Mouse (Mus musculus): ENCODE data around the gene Pakap.

Gene Pakap

DNA sequence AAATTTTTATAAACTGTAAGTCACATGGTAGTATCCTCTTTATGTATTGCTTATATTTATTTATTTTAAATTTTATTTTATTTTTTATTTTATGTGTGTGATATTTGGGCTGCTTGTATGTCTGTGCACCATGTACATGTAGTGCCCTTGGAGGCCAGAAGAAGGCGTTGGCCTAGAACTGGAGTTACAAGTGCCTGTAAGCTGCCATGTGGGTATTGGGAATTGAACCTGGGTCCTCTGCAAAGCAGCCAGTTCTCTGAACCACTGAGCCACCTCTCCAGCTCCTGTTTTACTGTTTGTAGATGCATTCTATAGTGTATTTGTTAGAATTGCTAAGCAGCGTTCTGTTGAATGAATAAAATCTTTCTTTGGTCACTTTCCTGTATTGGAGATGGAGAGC is 320.3 kb downstream of the Pakap start:
- DNase-seq = no peak

DNA sequence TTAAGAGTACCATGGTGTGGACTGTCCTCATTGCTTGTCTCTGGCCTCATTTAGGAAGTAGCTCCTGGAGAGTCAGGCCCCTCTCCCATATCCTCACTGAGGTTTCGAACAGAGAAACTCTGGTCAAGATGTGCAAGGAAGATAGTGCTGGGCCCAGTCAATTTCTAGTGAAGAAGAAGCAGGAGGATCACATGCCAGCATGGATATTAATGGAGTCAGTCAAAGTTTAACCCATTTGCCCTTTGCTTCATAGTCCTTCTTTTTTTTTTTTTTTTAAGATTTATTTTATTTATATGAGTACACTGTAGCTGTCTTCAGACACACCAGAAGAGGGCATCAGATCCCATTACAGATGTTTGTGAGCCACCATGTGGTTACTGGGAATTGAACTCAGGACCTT is 321.0 kb downstream of the Pakap start:
- peak in 1 of 2 experiments; percentile 21 for DNase-seq

DNA sequence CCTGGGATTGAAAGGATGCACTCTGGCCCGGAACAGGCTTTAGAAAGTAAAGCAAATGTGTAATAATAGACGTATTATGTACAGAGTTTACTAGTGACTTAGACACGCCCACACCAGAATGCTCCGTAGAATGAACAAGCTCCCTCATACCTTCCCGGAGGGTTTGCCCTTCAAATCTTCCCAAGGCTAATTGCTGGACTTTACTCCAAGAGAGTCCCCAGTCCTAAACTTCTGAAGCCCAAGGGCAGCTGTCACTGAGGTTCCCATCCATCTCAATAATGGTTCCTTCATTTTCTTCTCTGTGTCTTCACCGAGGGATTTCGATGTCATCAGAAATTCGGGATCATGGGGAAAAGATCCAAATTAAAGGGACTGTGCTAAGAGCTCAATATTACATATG is 321.8 kb downstream of the Pakap start:
- no peak for DNase-seq

DNA sequence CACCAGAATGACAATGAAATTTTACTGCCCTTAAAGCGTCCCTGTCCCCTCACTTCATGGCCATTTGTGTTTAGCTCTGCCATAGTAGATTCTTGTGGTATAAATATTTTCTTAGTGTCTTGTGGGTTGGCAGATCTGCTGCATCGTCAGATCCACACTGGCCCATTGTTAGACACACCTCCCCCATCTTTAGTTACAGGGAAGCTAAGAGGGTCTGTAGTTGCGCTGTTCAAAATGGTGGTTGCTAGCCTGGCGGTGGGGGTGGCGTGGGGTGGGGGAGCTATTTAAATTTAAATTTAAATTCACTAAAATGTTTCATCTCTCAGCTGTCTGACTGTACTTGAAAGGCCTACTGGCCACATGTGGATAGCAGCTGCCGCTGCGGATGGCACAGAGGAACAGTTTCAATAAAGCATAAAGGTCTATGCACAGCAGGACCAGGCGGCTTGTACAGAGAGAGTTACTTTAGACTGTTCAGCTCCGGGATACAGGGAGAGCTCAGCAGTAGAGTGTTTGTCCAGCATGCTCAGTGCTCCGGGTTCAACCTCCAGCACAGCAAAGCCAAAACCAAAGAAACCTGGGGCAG is 324.1 kb downstream of the Pakap start:
- no peak for DNase-seq

DNA sequence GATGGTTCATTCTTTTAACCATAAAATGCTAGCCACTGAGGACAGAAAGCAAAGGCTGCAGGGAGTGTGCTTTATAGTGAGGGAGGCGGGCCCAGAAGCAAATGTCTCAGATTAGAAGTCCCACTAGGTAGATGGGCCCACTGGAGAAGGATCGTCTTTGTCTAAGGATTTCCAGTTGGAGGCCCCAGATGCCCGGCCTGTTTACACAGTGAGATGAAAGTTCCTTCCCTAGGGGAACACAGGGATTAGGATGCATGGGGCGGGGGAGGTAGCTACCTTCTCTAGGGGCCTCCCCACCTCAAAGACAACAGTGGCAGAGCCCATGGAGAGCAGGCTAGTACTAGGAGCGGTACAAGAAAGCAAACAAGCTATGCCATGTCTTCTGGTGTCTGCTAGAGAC is 327.2 kb downstream of the Pakap start:
- DNase-seq = no peak

DNA sequence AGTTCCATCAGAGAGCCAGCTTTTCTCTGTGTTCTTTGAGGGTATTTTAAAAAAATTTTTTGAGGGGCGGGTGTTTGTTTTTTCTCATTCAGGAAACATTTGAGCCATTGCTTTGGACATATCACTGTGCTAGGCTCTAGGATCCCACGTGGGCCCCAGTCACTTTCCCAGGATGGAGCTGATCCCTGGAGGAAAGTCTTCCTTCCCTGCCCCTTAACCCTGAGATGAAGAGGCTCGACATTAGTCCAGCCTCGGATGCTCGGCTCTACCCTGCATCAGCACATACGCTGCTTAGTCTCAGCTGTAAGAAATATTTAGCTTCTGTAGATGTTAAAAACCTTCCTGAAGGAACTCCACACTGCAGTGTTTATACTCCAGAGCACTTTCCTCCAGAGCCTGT is 327.9 kb downstream of the Pakap start:
- DNase-seq = no peak

DNA sequence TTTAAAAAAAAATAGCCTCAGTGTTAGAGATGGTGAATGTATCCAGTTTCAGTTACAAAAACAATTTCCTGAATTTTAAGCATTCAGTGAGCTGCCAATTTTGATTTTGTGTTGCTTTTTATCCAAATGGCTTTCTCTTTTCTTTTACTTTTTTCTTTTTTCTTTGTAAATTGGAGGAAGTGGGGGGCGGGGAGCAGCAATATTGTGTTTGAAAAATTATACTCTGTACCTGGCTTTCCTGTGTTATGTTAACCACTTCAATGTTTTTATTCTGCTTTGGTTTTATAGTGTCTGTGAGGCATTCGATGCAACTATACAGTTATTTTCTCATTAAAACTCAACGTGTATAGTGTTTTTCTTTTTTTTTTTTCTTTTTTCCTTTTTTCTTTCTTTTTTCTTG is 328.7 kb downstream of the Pakap start:
- no peak for DNase-seq

DNA sequence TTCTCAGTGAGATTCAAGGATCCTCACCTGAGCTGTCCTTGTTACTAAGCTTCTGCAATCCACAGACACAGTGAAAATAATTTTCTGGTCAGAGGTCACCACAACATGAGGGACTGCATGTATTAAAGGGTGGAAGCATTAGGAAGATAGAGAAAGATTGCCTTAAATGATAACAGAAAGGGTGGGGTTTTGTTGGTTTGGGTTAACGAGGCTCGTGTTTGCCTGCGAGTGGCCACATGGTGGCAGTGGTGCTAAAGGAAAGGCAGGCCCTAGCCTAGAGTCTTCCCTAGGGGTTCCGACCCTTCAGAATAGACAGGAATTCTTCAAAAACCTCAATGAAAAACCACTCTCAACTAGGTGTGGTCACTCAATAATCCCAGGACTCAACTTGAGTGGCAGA is 333.2 kb downstream of the Pakap start:
- DNase-seq = peak in 1 of 2 experiments; percentile 45

DNA sequence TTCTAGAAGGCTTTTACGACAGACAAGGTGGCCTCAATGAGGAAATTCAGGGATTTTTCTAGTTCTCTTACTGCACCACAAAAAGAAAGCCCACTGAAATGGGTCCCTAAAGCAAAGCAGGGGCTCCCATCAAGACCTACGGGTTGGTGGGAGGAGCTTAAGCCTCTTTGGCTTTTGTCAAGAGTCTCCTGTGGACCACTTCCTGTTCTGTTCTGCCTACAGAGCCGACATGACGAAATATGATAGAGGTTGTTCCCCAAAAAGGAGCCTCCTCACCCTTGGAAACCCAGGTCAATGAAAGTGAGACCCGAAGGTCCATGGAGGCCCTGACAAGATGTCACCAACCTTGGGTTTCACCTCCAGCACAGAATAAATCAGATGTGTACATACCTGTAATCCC is 334.6 kb downstream of the Pakap start:
- DNase-seq = no peak

DNA sequence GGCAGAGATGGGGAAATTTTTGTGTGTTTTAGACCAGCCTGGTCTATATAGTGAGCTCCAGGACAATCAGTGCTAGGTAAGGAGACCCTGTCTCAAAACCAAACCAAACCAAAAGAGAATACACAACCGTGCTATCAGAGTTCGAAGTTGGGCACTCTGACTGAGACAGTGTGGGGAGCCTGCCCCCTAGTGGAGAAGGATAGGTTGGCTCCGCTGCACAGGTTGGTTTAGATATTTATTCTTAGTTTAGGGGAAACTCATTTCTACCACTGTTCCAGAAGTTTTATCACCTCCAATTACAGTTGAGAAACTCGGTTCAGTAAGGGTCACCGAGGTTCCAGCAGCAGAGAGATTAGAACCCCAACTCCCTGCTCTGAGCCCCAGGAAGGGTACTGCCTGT is 336.2 kb downstream of the Pakap start:
- DNase-seq = peak; percentile 36 to 62

DNA sequence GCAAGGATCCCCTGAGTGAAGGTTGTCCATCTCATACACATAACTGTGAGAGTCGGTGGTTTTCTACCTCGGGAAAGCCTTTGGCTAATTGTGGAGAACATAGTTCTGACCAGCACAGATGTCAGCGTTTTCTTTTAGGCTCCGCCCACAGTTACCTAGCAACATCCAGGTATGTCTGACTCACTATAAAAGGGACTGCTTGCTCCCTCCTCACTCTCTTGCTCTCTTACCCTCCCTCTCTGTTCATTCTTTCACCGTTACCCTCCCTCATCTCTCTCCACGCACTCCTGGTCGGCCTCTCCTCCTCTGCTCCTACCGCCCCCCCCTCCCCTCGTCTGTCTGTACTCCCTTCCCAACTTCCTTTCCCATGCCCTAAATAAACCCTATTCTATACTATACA is 336.7 kb downstream of the Pakap start:
- peak; percentile 56 to 70 for DNase-seq

DNA sequence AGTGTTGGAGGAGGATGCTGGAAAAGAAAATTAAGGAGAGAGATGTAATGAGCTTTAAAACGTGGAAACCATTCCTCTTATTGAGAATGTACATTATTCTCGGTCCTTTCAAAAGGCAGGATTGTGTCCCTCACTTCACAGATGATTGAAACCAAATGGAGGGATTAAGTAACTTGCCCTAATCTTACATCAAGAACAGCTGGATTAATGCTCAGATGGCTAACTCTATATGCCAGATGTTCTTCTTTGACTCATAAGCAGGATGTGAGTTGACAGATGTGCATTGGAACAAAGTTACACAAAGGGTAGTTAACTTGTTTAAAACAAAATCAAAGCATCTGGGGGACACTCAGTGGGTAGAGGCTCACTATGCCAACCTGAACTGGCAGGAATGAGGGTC is 338.7 kb downstream of the Pakap start:
- DNase-seq = no peak

DNA sequence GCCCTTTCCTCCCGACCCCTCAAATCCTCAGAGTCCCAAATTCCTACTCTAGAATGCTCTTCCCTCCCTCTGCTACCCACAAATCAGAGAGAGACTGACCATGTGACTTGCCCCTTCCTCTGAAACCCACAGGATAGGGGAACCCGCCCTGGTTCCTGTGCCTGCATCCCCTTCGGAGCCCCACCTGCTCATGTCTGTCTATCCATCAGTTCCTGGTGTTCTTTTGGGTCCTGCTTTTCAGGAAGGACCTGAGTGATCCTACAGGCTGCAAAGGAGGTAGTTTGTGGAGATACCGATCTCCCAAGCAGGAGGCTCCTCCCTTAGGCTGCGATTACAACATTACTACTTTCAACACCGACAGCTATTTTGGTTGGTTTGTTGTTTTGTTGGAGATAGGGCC is 340.9 kb downstream of the Pakap start:
- DNase-seq = no peak

DNA sequence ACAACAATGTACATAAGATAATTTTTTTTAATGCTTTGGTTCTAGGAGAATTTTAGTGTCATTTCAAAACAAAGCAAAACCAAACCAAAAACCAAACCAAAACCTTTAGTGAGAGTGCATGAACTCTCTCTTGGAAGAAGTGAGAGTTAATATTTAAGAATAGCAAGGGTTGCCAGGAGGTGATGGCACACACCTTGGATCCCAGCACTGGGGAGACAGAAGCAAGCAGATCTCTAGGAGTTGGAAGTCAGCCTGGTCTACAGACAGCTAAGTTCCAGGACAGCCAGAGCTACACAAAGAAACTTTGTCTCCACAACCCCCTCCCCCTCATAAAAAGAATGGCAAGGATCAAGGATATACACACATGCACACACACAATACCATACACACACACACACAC is 345.0 kb downstream of the Pakap start:
- peak; percentile 43 to 54 for DNase-seq

DNA sequence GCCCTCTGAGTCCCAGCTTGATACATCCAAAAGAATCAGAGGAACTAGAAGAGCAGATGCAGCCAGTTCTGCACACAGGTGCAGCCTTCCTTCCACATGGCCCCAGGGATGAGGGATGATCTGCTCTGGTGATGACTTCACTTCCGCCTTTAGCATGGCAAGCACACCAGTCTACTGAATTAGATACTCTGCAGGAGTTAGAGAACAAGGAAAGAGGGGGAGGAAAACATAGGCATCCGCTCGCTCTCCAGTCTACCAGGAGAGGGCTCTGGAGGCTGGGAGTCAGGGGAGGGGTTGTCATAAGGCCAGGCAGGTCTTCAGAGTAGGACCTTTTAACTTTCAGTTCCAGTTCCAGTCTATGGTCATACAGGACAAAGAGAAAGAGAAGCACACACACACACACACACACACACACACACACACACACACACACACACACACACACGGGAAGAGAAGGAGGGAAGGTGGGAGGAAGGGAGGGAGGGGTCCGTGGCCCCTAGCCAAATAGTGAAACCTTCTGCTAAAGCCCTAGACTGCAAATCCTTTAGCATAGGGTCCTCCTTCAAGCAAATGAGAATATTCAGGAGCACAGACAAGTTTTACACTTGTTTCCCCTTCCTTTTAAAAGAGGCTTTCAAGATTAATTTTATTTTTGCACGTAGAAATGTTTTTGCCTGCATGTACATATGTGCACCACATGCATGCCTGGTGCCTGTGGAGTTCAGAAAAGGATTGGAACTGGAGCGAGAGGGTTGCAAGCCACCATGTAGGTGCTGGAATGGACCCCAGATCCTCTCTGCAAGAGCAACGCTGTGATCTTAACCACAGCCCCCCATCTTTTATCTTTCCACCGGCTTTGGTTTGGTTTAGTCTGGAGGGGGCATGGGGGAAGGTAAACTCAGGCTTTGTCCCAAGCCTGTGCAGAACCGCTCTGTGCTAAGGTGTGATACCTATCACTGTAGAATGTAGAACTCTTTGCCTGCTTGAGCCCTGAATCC is 346.5 kb downstream of the Pakap start:
- no peak for DNase-seq

DNA sequence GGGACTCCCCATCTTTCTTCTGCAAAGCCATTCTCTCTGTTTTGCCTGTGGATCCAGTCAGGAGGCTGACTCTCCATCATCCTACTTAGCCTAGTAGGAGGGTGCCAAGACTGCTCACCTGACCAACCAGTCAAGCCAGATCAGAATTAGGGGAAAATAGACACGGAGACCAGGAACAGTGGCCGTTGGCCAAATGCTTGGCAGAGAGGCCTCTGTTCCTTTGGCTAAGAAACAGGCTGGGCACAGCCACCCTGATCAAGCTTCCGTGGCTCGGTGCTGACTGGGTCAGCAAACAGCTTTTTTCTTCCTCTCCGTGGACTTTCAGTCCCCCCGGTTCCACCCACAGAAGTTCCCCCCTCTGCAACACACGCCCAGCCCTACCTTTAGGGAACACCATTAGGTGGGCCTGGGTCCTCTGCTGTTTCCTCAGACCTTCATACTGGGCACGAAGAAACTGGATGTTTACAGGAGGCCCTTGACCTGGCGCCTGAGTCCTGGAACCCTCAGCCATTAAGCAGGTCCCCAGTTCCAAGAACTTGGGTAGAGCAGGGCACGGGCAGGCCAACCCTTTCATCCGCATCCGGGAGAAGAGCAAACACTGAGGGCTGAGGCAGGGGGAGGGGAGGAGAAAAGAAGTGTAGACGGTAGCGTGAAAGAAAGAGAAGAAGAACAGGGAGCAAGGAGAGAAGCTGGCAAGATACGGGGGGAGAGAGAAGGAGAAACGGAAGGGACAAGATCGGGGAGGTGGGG is 347.4 kb downstream of the Pakap start:
- DNase-seq = peak; percentile 89 to 90

DNA sequence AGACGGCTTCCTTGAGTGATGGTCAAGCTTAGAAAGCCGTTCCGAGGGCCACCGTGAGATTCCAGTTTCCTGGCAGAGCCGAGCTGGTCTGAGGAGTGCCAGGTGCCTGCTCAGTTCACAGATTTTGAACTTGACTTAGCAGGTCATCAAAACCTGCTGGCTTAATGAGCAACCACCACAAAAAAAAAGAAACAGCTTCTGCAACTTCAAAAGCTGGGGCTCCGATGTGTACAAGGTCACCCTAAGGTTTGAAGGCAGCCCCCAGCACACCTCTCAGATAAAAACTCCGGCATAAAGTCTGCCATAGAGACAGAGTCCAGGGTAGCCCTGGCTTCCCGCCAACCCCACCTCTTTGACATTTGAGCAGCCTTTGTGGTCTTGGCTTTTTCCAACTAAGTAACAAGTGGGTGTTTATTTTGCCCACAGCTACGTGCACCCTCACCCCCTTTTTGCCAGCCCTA is 348.3 kb downstream of the Pakap start, which contains the start of gene D630039A03Rik:
Gene D630039A03Rik (minus strand): TSS at position 97 of the 461 bp plus-strand sequence.
- peak; percentile 79 to 82 for DNase-seq

DNA sequence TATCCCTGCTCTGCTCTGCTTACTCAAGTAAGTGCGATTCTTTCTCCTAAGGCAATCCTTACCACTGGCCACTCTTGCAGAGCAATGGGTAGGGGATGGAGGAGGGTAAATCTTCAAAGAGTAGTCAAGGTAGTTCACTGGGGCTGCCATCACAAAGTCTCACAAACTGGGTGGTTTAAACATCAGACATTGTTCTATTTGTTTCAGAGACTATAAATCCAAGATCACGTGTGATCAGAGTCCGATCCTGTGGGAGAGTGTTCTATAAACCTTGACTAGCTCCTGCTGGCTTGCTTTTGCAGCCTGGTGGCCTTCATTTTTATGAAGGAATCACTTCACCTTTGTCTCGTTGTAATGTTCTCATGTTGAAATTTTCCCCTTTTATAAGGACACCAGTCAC is 348.7 kb downstream of the Pakap start:
- DNase-seq = peak; percentile 18 to 24

DNA sequence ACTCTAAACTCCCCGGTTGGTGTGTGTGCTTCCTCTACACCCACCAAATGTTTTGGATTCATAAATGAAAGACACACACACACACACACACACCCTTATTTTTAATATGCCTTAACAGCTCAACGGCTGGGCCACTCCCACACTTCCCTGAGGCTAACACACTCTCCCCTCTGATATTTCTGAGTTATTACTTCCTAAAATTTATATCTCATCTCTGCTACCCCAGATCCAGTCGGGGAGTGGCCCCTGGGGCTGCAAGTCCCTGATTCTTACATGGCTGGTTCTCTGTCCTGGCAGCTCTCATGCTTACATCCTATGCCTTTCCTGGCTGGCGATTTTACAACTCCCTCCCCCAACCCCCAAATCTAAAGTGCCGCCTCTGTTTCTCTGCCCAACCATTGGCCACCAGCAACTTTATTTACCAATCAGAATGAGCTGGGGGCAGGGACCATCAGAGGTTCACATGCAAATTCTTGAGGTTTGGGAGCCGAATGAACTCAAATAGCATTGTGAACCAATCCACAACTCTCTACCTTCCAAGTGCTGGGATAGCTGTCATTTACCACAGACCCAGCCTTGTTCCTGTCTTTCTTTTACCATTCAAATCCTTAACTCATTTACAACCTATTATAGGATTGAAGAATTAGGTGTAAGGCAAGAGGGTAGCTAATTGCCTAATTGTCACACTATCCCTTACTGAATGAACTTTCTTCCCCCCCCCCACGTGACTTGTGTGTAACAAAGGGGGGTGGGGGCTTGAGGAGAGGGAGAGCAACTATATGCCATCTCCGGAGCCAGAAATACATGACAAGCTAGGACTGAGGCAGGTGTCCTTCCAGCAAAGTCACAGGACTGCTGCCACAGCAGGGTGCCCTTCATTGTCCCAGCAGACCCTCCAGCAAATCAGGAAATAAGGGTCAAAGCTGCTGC is 351.8 kb downstream of the Pakap start:
- DNase-seq = no peak

DNA sequence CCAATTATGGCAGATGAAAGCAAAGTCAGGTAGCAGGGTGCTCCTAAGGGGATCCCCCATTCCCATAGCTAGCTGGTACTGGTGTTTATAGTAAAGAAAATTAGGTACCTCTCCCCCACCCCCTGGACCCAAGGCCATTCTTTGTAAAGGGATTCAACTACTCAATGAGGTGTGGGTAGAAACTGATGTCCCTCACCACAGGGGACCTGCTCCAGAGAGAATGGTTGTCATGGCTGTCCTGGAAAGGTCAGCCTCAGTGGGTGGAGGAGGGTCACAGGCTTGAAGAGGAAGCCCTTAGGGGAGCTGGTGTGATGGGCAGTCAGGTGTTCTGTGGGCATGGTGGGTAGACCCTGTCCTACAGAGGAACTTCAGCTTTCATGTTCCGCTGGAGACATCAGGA is 352.5 kb downstream of the Pakap start:
- no peak for DNase-seq

DNA sequence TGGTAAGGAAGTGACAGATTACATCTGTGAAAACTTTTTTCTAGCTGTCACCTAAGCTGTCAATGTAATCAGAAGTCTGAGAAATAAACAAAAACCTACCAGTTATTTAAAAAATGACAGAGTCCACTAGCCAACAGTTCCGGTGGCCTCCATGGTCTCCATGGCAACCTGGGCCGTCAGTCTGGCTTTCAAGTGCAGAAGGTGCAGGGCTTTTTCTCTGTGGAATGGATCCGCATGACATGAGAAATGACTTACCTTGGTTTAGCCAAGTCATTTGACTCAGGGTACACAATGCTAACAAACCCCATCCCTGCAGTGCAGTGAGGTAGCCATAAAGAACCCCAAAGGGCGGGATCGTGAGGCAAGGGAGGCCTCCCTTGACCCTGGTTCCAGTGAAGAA is 354.2 kb downstream of the Pakap start:
- DNase-seq = no peak

DNA sequence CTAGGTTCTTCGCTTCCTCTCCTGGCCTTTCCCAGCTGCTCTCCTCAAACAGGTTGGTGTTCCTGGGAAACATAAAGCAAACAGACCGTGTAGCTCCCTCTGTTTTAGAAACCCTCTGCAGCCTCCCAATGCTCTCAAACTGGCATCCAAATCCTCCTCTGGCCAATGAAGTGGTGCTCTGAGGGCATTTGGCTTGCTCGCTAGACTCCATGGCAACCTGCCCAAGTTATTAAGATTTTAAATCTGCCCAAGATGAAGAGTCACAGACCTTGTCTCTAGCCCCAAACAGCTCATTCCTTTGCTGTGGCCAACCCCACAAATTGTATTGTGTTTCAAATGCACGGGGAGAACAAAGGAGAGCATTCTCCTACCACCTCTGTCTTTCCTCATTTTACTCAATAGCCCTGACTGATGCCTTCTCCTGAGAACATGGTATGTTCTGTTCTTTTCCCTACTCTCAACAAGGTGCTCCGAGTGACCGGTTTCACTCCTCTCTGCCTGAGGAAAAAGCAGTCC is 356.6 kb downstream of the Pakap start:
- no peak for DNase-seq
